8 mouse cellular contexts compared by ENCODE assay signal in genomic region chr3:144719901-144720747, GRCm38 (mm10). TPM values are rescaled to one million over a fixed set of nuclear protein-coding genes. Genes with fewer than 3 reads are reported as not detected.
DNase-seq lines count a peak whose midpoint lies in the region; ATAC-seq and TF ChIP-seq lines count a peak whose summit lies in the region.

Sh3glb1 (minus strand) TSS chr3:144720335.

- no peak for TF ChIP-seq POLR2A in limb, embryonic 14.5 days (IDR thresholded peaks at IDR 0.05; ENCODE audit: borderline replicate concordance, extremely low read depth, insufficient read depth, insufficient read length)

- H3K4me1 ChIP-seq in embryonic facial prominence, embryonic 14.5 days (ENCODE audit: control insufficient read depth, insufficient read depth, low read length): peaks cover 27% of the 10 kb centered on the region
- peaks cover 32% of the 10 kb centered on the region for H3K4me1 ChIP-seq in limb, embryonic 14.5 days (ENCODE audit: control insufficient read depth, insufficient read depth, low read length)
- peaks cover 6% of the 10 kb centered on the region for H3K4me1 ChIP-seq in midbrain, postnatal 0 days (ENCODE audit: insufficient read depth, low read length)

- peak within 1 kb of the TSS; percentile 77 for H3K4me2 ChIP-seq in embryonic facial prominence, embryonic 14.5 days (ENCODE audit: low read depth, low read length)
- H3K4me2 ChIP-seq in limb, embryonic 14.5 days (replicated peaks; ENCODE audit: low read depth, low read length, severe bottlenecking): peak within 1 kb of the TSS; percentile 79
- H3K4me2 ChIP-seq in midbrain, postnatal 0 days (ENCODE audit: low read depth, low read length, poor library complexity, severe bottlenecking): peak within 1 kb of the TSS; percentile 83

- 2% methylated on average over 12 of the region's 98 CpGs for WGBS in embryonic facial prominence, embryonic 14.5 days
- 2% methylated on average over 23 of the region's 98 CpGs for WGBS in limb, embryonic 14.5 days
- WGBS in midbrain, postnatal 0 days: under 1% methylated on average over 66 of the region's 98 CpGs

- peak within 1 kb of the TSS; percentile 94 for H3K9ac ChIP-seq in embryonic facial prominence, embryonic 14.5 days (ENCODE audit: low read depth, low read length)
- H3K9ac ChIP-seq in limb, embryonic 14.5 days (ENCODE audit: low read depth, low read length, severe bottlenecking): peak within 1 kb of the TSS; percentile 91
- H3K9ac ChIP-seq in midbrain, postnatal 0 days (replicated peaks; ENCODE audit: low read length, poor library complexity, severe bottlenecking): peak within 1 kb of the TSS; percentile 97

- peak within 1 kb of the TSS; percentile 99 for H3K27ac ChIP-seq in embryonic facial prominence, embryonic 14.5 days (replicated peaks; ENCODE audit: low read depth, low read length)
- peak within 1 kb of the TSS; percentile 98 for H3K27ac ChIP-seq in limb, embryonic 14.5 days (replicated peaks; ENCODE audit: low read depth, low read length)
- H3K27ac ChIP-seq in midbrain, postnatal 0 days (ENCODE audit: low read depth, low read length): peak within 1 kb of the TSS; percentile 94

- TF ChIP-seq CTCF in midbrain, postnatal 0 days (IDR thresholded peaks at IDR 0.05): peak; percentile 98

- peak; percentile 88 for DNase-seq in 3T3-L1 (ENCODE audit: low read depth, low spot score)
- DNase-seq in adrenal gland, postnatal 4 days (ENCODE audit: low spot score in 2 of 2): peak; percentile 99
- DNase-seq in embryonic facial prominence, embryonic 14.5 days (ENCODE audit: low spot score): peak; percentile 94
- peak; percentile 97 for DNase-seq in heart, adult 8-10 months (ENCODE audit: low spot score)
- DNase-seq in kidney, adult 9 months: peak; percentile 96
- peak; percentile 88 for DNase-seq in limb, embryonic 14.5 days (ENCODE audit: low spot score)
- peak; percentile 93 for DNase-seq in midbrain, postnatal 0 days (ENCODE audit: low spot score)
- peak; percentile 97 to 99 for DNase-seq in spleen, postnatal 14 days (ENCODE audit: low spot score in 2 of 2)

- peak within 1 kb of the TSS; percentile 91 for H3K4me3 ChIP-seq in embryonic facial prominence, embryonic 14.5 days (ENCODE audit: low read depth, low read length)
- peak within 1 kb of the TSS; percentile 80 for H3K4me3 ChIP-seq in limb, embryonic 14.5 days (replicated peaks; ENCODE audit: low read length)
- H3K4me3 ChIP-seq in midbrain, postnatal 0 days (ENCODE audit: low read depth, low read length): peak within 1 kb of the TSS; percentile 90

- H3K36me3 ChIP-seq in embryonic facial prominence, embryonic 14.5 days (ENCODE audit: control insufficient read depth, insufficient read depth, low read length): no peaks in the 10 kb centered on the region
- H3K36me3 ChIP-seq in limb, embryonic 14.5 days (ENCODE audit: control insufficient read depth, insufficient read depth, low read length): no peaks in the 10 kb centered on the region
- H3K36me3 ChIP-seq in midbrain, postnatal 0 days (ENCODE audit: insufficient read depth, low read length): no peaks in the 10 kb centered on the region

- ATAC-seq in embryonic facial prominence, embryonic 14.5 days (ENCODE audit: low read depth): peak; percentile 94
- peak; percentile 89 for ATAC-seq in limb, embryonic 14.5 days (ENCODE audit: low FRiP score, low read depth)
- peak; percentile 92 for ATAC-seq in midbrain, postnatal 0 days (ENCODE audit: low FRiP score)

- no peaks in the 10 kb centered on the region for H3K9me3 ChIP-seq in embryonic facial prominence, embryonic 14.5 days (ENCODE audit: control insufficient read depth, low read length)
- H3K9me3 ChIP-seq in limb, embryonic 14.5 days (ENCODE audit: control insufficient read depth, low read length): no peaks in the 10 kb centered on the region
- no peaks in the 10 kb centered on the region for H3K9me3 ChIP-seq in midbrain, postnatal 0 days (ENCODE audit: low read length)

- H3K27me3 ChIP-seq in embryonic facial prominence, embryonic 14.5 days (replicated peaks; ENCODE audit: control insufficient read depth, insufficient read depth, low read length): no peaks in the 10 kb centered on the region
- H3K27me3 ChIP-seq in limb, embryonic 14.5 days (ENCODE audit: control insufficient read depth, insufficient read depth, low read length): no peaks in the 10 kb centered on the region
- H3K27me3 ChIP-seq in midbrain, postnatal 0 days (ENCODE audit: insufficient read depth, low read length): no peaks in the 10 kb centered on the region

RNA-seq across cellular contexts. Expression of gene Sh3glb1, which starts in this region (rescaled TPM):
- 100 to 1,000 TPM; 125 to 127 TPM for total RNA-seq in adrenal gland, postnatal 4 days (2021)
- polyA plus RNA-seq in embryonic facial prominence, embryonic 14.5 days (2014; fragmentation: Nextera tagmentation; extraction: Ambion mirVana): 146 and 157 TPM in 2 replicates
- total RNA-seq in heart, adult 8-10 months (2022): 100 to 1,000 TPM; 329 to 372 (median 356) TPM
- 25.9 and 30.3 TPM in 2 replicates for polyA plus RNA-seq in limb, embryonic 14.5 days (2012; rRNA removed)
- 123 and 138 TPM in 2 replicates for polyA plus RNA-seq in limb, embryonic 14.5 days (2014; fragmentation: Nextera tagmentation; extraction: Ambion mirVana)
- total RNA-seq in midbrain, postnatal 0 days (2014; rRNA removed): 96.5 and 111 TPM in 2 replicates
- polyA plus RNA-seq in midbrain, postnatal 0 days (2015; fragmentation: Nextera tagmentation; extraction: Ambion mirVana): 109 and 130 TPM in 2 replicates

Comparison
In these comparisons a context has a peak if more than half of its experiments do, and no peak if none do; other contexts are left out.
1. Peak in every context shown above with its lines: DNase-seq, ATAC-seq, H3K4me3 ChIP-seq and H3K27ac ChIP-seq.